Mouse (Mus musculus): ENCODE results near the gene Cyp2w1.

- TF ChIP-seq EP300 (IDR thresholded peaks at IDR 0.05; ENCODE audit: insufficient read depth, low read depth, low read length) (no peak), CTCF (IDR thresholded peaks at IDR 0.05; ENCODE audit: low read depth, low read length) (no peak)
These were observed 41.9 kb upstream of the Cyp2w1 start for GRCm38 (mm10) chr5:139310477-139310876.
